Mouse (Mus musculus): ENCODE measurements at regions not wholly inside any gene's neighbourhood (a gene's known extent, or its start where the extent isn't known, plus 50 kb on each side); places are given as distances from the start of the nearest gene placed in this dataset.

- TF ChIP-seq CTCF (IDR thresholded peaks at IDR 0.05; ENCODE audit: low read depth): no peak
- TF ChIP-seq EP300 (IDR thresholded peaks at IDR 0.05; ENCODE audit: low read depth): no peak
Observed at GRCm38 (mm10) chr4:105938886-105939285, 149.2 kb downstream of the Gm12728 start.

Measured in liver, embryonic 14.5 days (tissue).